Mouse (Mus musculus) embryonic facial prominence, embryonic 11.5 days (tissue): ENCODE results near the gene Det1. TPM values are rescaled to one million over a fixed set of nuclear protein-coding genes. Genes with fewer than 3 reads are reported as not detected.

Experiments
- ATAC-seq: fragments of 200-750 bp; cut with Nextera tagmentation; replicated peaks from 2 replicates; pipeline ENCODE4 v1.8.0; 2017; ENCODE audit warnings: low read depth; ENCODE audit not compliant: insufficient number of reproducible peaks, low FRiP score, low TSS enrichment
- DNase-seq: peaks from one replicate; pipeline ENCODE4 v3.0.0-alpha.2; 2015; ENCODE audit warnings: low spot score
- H3K27ac ChIP-seq: fragments of 300-500 bp; sonication (generic); replicated peaks from 2 replicates; pipeline ENCODE4 v1.5.1; 2014; ENCODE audit warnings: mild to moderate bottlenecking, low read depth, low read length, control low read depth
- H3K27me3 ChIP-seq: fragments of 300-500 bp; sonication (generic); 2 replicates; pipeline ENCODE4 v1.6.1; 2014; ENCODE audit warnings: mild to moderate bottlenecking, low read length, moderate library complexity, mixed read lengths; ENCODE audit not compliant: control insufficient read depth, insufficient read depth
- H3K36me3 ChIP-seq: fragments of 300-500 bp; sonication (generic); replicated peaks from 2 replicates; pipeline ENCODE4 v1.6.1; 2014; ENCODE audit warnings: low read depth, mild to moderate bottlenecking, low read length, moderate library complexity, mixed read lengths; ENCODE audit not compliant: control insufficient read depth, insufficient read depth
- H3K4me1 ChIP-seq: fragments of 300-500 bp; sonication (generic); 2 replicates; pipeline ENCODE4 v1.6.1; 2014; ENCODE audit warnings: low read length, mixed read lengths; ENCODE audit not compliant: control insufficient read depth, insufficient read depth
- H3K4me2 ChIP-seq: fragments of 300-500 bp; sonication (generic); 2 replicates; pipeline ENCODE4 v1.6.1; 2014; ENCODE audit warnings: low read depth, mild to moderate bottlenecking, control low read depth, low read length, moderate library complexity
- H3K4me3 ChIP-seq: fragments of 300-500 bp; sonication (generic); 2 replicates; pipeline ENCODE4 v1.5.1; 2014; ENCODE audit warnings: low read depth, low read length, control low read depth
- H3K9ac ChIP-seq: fragments of 300-500 bp; sonication (generic); replicated peaks from 2 replicates; pipeline ENCODE4 v1.6.1; 2014; ENCODE audit warnings: mild to moderate bottlenecking, control low read depth, low read length
- H3K9me3 ChIP-seq: fragments of 300-500 bp; sonication (generic); replicated peaks from 2 replicates; pipeline ENCODE4 v1.6.1; 2016; ENCODE audit warnings: mild to moderate bottlenecking, low read length, inconsistent platforms, mixed read lengths; ENCODE audit not compliant: control insufficient read depth
- WGBS: fragments of 180-500 bp; shearing (Covaris S2); extraction: QIAGEN DNeasy Blood & Tissue Kit; methylation state at CpG from one replicate; pipeline ENCODE4 v1.1.7; 2014; 5-methylcytosine and 5-hydroxymethylcytosine counted together
- polyA plus RNA-seq: library from polyadenylated mRNA; unstranded; fragments of >200 nt; fragmentation: Nextera tagmentation; extraction: Ambion mirVana; gene quantifications from 2 replicates; pipeline ENCODE4 v1.2.1, GENCODE M21; 2014

Gene Det1
- polyA plus RNA-seq, 1 experiment from 2014 or later = 24.5 TPM

DNA sequence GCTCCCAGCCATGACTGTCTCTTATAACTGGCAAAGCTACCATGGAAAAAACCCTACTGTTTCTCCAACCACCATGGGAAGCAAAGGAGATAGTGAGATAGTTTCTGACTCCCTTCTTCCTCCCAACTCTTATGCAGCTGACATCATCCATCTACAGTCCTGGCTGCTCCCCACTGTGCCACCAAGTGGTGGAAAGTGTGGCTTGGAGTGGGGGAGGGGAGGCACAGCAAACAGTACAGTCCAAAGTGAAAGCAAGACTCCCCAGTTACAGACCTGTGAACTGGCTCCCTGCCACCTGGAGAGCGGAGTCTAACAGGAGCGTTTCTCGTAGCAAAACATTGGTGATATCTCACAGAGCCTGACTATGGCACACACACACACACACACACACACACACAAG, 43.2 kb downstream of the Det1 start:
- H3K27me3 ChIP-seq = no peaks in the 10 kb centered on the region
- no peak for DNase-seq
- no peak overlapping the region for H3K27ac ChIP-seq
- no peaks in the 10 kb centered on the region for H3K4me1 ChIP-seq
- no peak overlapping the region for H3K4me2 ChIP-seq
- WGBS = 86% methylated on average over 3 of the region's 3 CpGs
- no peak for ATAC-seq
- H3K9ac ChIP-seq = no peak overlapping the region
- H3K36me3 ChIP-seq = no peaks in the 10 kb centered on the region
- H3K4me3 ChIP-seq = no peak overlapping the region
- no peaks in the 10 kb centered on the region for H3K9me3 ChIP-seq

DNA sequence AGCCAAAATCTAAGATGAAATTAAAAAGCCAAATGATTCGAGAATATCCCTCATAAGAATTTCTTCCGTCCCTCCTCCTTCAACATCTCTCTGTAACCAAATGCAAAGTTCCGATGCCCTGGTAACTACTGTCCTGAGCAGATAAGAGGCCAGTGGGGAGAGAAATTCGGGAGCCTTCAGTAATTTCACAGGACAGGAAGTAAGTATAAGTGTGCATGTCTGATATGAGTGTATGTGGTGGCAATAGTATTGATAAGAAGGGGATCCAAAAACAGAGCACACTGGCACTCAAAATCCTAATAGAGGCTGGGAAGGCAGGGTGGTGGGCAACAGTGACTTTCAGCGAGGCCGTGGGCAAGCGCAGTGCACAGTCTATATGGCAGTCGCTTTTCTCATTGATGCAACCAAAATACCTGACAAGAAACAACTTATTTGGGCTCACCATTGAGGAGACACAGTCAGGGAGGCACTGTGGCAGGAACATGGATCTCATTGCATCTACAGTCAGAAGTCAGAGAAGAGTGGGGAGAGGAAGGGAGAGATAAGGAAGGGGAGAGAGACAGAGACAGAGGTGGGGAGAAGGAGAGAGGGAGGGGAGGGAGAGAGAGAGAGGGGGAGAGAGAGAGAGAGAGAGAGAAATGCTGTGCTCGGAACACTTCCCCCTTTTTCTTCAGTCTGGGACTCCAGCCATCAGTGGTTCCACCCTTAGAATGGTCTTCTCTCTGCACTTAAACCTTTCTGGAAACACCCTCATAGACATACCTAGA, 47.1 kb downstream of the Det1 start:
- no peak overlapping the region for H3K4me2 ChIP-seq
- no peak overlapping the region for H3K9ac ChIP-seq
- no peaks in the 10 kb centered on the region for H3K27me3 ChIP-seq
- ATAC-seq (no peak), DNase-seq (no peak)
- no peak overlapping the region for H3K4me3 ChIP-seq
- 80% methylated on average over 9 of the region's 9 CpGs for WGBS
- H3K36me3 ChIP-seq = no peaks in the 10 kb centered on the region
- H3K4me1 ChIP-seq = no peaks in the 10 kb centered on the region
- H3K9me3 ChIP-seq = no peaks in the 10 kb centered on the region
- H3K27ac ChIP-seq = no peak overlapping the region

GRCm38 (mm10) chr7:78797843-78798455, 49.1 kb downstream of the Det1 start:
- H3K27ac ChIP-seq = no peak overlapping the region
- 55% methylated on average over 8 of the region's 9 CpGs for WGBS
- H3K36me3 ChIP-seq = no peaks in the 10 kb centered on the region
- no peak for ATAC-seq
- H3K4me1 ChIP-seq = no peaks in the 10 kb centered on the region
- H3K4me3 ChIP-seq = no peak overlapping the region
- no peak overlapping the region for H3K9ac ChIP-seq
- no peak for DNase-seq
- no peaks in the 10 kb centered on the region for H3K9me3 ChIP-seq
- no peak overlapping the region for H3K4me2 ChIP-seq
- H3K27me3 ChIP-seq = no peaks in the 10 kb centered on the region

GRCm38 (mm10) chr7:78796624-78797023, 50.4 kb downstream of the Det1 start:
- ATAC-seq = no peak
- 91% methylated on average over 3 of the region's 3 CpGs for WGBS

DNA sequence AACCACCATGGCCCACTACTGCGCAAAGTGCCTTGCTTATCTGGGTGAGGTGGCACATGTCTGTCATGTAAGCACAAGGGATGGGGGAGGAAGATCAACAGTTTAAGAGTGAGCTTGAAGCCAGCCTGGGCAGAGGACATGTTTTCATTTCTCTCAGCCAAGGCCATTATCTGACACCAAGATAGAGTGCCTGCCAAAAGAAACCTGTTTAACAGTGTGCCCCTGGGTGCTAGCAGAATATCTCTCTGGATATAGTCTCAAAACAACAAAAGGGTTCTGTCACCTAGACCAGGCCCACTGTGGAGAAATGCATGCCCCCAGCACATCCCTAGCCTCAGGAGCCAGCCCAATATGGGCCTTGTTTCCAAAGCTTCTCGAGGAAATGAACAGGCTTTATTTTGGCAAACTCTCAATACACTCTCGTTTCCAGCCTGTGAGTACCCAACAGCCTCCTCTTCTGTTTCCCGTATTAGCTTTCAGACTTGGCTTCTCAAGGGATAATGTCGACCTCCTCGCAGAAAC, 52.4 kb downstream of the Det1 start:
- Histone ChIP-seq H3K4me1 (no peaks in the 10 kb centered on the region), H3K4me2 (no peak overlapping the region), H3K9ac (no peak overlapping the region), H3K36me3 (peaks cover 3% of the 10 kb centered on the region; the same call in 1 of the 2 replicates), H3K4me3 (no peak overlapping the region), H3K27me3 (no peaks in the 10 kb centered on the region), H3K9me3 (no peaks in the 10 kb centered on the region), H3K27ac (no peak overlapping the region)
- WGBS = 83% methylated on average over 6 of the region's 6 CpGs
- DNase-seq = no peak
- ATAC-seq = no peak

More at GRCm38 (mm10) chr7:78796624-78797023, 50.4 kb downstream of the Det1 start:
- Histone ChIP-seq H3K9ac (no peak overlapping the region), H3K4me2 (no peak overlapping the region), H3K4me3 (no peak overlapping the region), H3K36me3 (no peaks in the 10 kb centered on the region), H3K27ac (no peak overlapping the region), H3K4me1 (no peaks in the 10 kb centered on the region), H3K9me3 (no peaks in the 10 kb centered on the region), H3K27me3 (no peaks in the 10 kb centered on the region)
- no peak for DNase-seq

- no peaks in the 10 kb centered on the region for H3K27me3 ChIP-seq
- ATAC-seq (no peak), DNase-seq (no peak)
- no peak overlapping the region for H3K4me3 ChIP-seq
- no peak overlapping the region for H3K9ac ChIP-seq
- no peak overlapping the region for H3K27ac ChIP-seq
- H3K4me2 ChIP-seq = no peak overlapping the region
- H3K9me3 ChIP-seq = no peaks in the 10 kb centered on the region
- peaks cover 5% of the 10 kb centered on the region; the same call in 1 of the 2 replicates for H3K36me3 ChIP-seq
- H3K4me1 ChIP-seq = no peaks in the 10 kb centered on the region
- 91% methylated on average over 13 of the region's 13 CpGs for WGBS
These were observed 53.0 kb downstream of the Det1 start for GRCm38 (mm10) chr7:78793895-78794570.

- Histone ChIP-seq H3K9ac (no peak overlapping the region), H3K4me1 (no peaks in the 10 kb centered on the region), H3K4me2 (no peak overlapping the region), H3K9me3 (no peaks in the 10 kb centered on the region), H3K36me3 (peaks cover 5% of the 10 kb centered on the region; the same call in 1 of the 2 replicates), H3K27ac (no peak overlapping the region), H3K27me3 (no peaks in the 10 kb centered on the region), H3K4me3 (no peak overlapping the region)
- DNase-seq (peak; percentile 72), ATAC-seq (peak; percentile 56)
- 85% methylated on average over 15 of the region's 15 CpGs for WGBS
These were observed 55.5 kb downstream of the Det1 start for GRCm38 (mm10) chr7:78791359-78792222.
